Mouse (Mus musculus): ENCODE results near the gene Adgrb3.

DNA sequence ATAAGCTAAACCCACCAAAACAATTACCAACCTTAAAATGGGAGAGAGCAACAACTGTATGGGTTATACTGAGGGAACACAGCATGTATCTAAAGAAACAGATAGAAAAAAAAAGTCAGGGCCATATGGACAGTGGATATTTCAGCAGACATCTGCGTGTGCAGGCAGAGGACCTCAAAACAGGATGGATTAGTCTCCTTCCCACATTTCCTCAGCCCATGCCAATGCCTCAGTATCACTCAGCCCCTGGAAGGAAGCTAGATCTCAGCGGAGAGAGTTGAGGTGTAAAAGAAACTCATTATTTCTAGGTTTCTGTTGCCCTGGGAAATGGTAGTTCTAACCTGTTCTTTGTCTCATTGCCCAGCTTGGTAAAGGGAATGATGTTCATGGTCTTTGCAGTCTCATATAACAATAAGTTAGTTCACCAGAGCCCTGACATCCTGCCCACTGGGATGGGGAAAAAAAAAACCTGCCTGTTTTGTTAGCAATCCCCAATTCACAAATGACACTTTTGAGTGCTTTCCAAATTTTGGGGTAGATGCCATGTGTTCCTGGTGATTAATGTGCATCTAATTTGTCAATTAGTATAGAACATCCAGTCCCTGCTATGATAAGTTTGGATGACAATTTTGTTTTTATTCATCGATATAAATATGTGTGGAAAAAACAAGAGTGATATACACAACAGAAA is 53.9 kb downstream of the Adgrb3 start:
- TF ChIP-seq CTCF (IDR thresholded peaks at IDR 0.05; ENCODE audit: low read depth, low read length): no peak
- no peak for TF ChIP-seq POLR2A (IDR thresholded peaks at IDR 0.05; ENCODE audit: borderline replicate concordance, low read depth, low read length)
